Mouse (Mus musculus): ENCODE measurements around the gene Mboat1. TPM values are rescaled to one million over a fixed set of nuclear protein-coding genes. Genes with fewer than 3 reads are reported as not detected.

The Mboat1 gene
- total RNA-seq, 2 experiments from 2014 or later: 8.6 to 9.6 TPM

- ATAC-seq (replicated peaks; ENCODE audit: poor library complexity): no peak
Measured at GRCm38 (mm10) chr13:30185549-30185948, 49.3 kb downstream of the Mboat1 start.

- no peak for ATAC-seq (replicated peaks; ENCODE audit: poor library complexity)
Measured at GRCm38 (mm10) chr13:30185959-30186358, 49.7 kb downstream of the Mboat1 start.

GRCm38 (mm10) chr13:30186456-30186855 lies 50.2 kb downstream of the Mboat1 start:
- no peak for ATAC-seq (replicated peaks; ENCODE audit: poor library complexity)

GRCm38 (mm10) chr13:30192031-30192716 lies 55.9 kb downstream of the Mboat1 start:
- peak; percentile 88 for ATAC-seq (replicated peaks; ENCODE audit: poor library complexity)

- peak; percentile 59 for ATAC-seq (replicated peaks; ENCODE audit: poor library complexity)
Measured at GRCm38 (mm10) chr13:30193363-30193762, 57.1 kb downstream of the Mboat1 start.

- ATAC-seq (replicated peaks; ENCODE audit: poor library complexity): no peak
Measured at GRCm38 (mm10) chr13:30194834-30195233, 58.5 kb downstream of the Mboat1 start.

GRCm38 (mm10) chr13:30196661-30197060 lies 60.4 kb downstream of the Mboat1 start:
- ATAC-seq (replicated peaks; ENCODE audit: poor library complexity): no peak

GRCm38 (mm10) chr13:30198101-30198570 lies 61.8 kb downstream of the Mboat1 start:
- ATAC-seq (replicated peaks; ENCODE audit: poor library complexity): peak; percentile 85

- no peak for ATAC-seq (replicated peaks; ENCODE audit: poor library complexity)
Measured at GRCm38 (mm10) chr13:30199821-30200220, 63.5 kb downstream of the Mboat1 start.

- no peak for ATAC-seq (replicated peaks; ENCODE audit: poor library complexity)
Measured at GRCm38 (mm10) chr13:30200737-30201136, 64.4 kb downstream of the Mboat1 start.

GRCm38 (mm10) chr13:30203018-30203417 lies 66.7 kb downstream of the Mboat1 start:
- ATAC-seq (replicated peaks; ENCODE audit: poor library complexity): no peak

- ATAC-seq (replicated peaks; ENCODE audit: poor library complexity): no peak
Measured at GRCm38 (mm10) chr13:30208176-30208575, 71.9 kb downstream of the Mboat1 start.

- no peak for ATAC-seq (replicated peaks; ENCODE audit: poor library complexity)
Measured at GRCm38 (mm10) chr13:30213276-30213675, 77.0 kb downstream of the Mboat1 start.

- no peak for ATAC-seq (replicated peaks; ENCODE audit: poor library complexity)
Measured at GRCm38 (mm10) chr13:30217588-30218371, 81.5 kb downstream of the Mboat1 start.

GRCm38 (mm10) chr13:30219597-30219996 lies 83.3 kb downstream of the Mboat1 start:
- ATAC-seq (replicated peaks; ENCODE audit: poor library complexity): no peak

GRCm38 (mm10) chr13:30221316-30221715 lies 85.0 kb downstream of the Mboat1 start:
- no peak for ATAC-seq (replicated peaks; ENCODE audit: poor library complexity)

- peak; percentile 60 for ATAC-seq (replicated peaks; ENCODE audit: poor library complexity)
Measured at GRCm38 (mm10) chr13:30224114-30224513, 87.8 kb downstream of the Mboat1 start.

- no peak for ATAC-seq (replicated peaks; ENCODE audit: poor library complexity)
Measured at GRCm38 (mm10) chr13:30224659-30225058, 88.4 kb downstream of the Mboat1 start.

GRCm38 (mm10) chr13:30228762-30229161 lies 92.5 kb downstream of the Mboat1 start:
- ATAC-seq (replicated peaks; ENCODE audit: poor library complexity): no peak

GRCm38 (mm10) chr13:30229625-30230139 lies 93.4 kb downstream of the Mboat1 start:
- ATAC-seq (replicated peaks; ENCODE audit: poor library complexity): peak; percentile 86

GRCm38 (mm10) chr13:30235056-30235750 lies 98.9 kb downstream of the Mboat1 start:
- ATAC-seq (replicated peaks; ENCODE audit: poor library complexity): no peak
